Mouse (Mus musculus): ENCODE data around the gene C530008M17Rik.

GRCm38 (mm10) chr5:76681895-76682656 lies 25.8 kb downstream of the C530008M17Rik start:
- TF ChIP-seq POLR2A (IDR thresholded peaks at IDR 0.05; ENCODE audit: extremely low read depth, insufficient read depth, low read length): no peak
- TF ChIP-seq CTCF (IDR thresholded peaks at IDR 0.05; ENCODE audit: extremely low read depth, insufficient read depth, low read length): no peak

All from cortical plate, adult 2 months (tissue).